Mouse (Mus musculus): ENCODE results near the gene Efna1. TPM values are rescaled to one million over a fixed set of nuclear protein-coding genes. Genes with fewer than 3 reads are reported as not detected.

Gene Efna1
- polyA plus RNA-seq, 1 experiment from 2014 or later: 8.3 TPM

- H3K36me3 ChIP-seq (ENCODE audit: control insufficient read depth, insufficient read depth): peaks cover 11% of the 10 kb centered on the region
- ATAC-seq: peak; percentile 71
- H3K27me3 ChIP-seq (replicated peaks; ENCODE audit: control insufficient read depth, insufficient read depth, low read length): no peaks in the 10 kb centered on the region
- H3K4me3 ChIP-seq (replicated peaks; ENCODE audit: low read length): peak overlapping the region; percentile 83
- peak overlapping the region; percentile 97 for H3K4me2 ChIP-seq (ENCODE audit: low read length)
- peak overlapping the region; percentile 75 for H3K9ac ChIP-seq (replicated peaks; ENCODE audit: low read depth, low read length)
- peaks cover 41% of the 10 kb centered on the region for H3K4me1 ChIP-seq (replicated peaks; ENCODE audit: control insufficient read depth, insufficient read depth, low read length)
- H3K9me3 ChIP-seq (ENCODE audit: control insufficient read depth, low read length): no peaks in the 10 kb centered on the region
- 0% methylated on average over 18 of the region's 26 CpGs for WGBS
- peak overlapping the region; percentile 96 for H3K27ac ChIP-seq (ENCODE audit: low read length)
Observed at GRCm38 (mm10) chr3:89244982-89245687, 35.8 kb downstream of the Efna1 start.

GRCm38 (mm10) chr3:89244158-89244981, 36.6 kb downstream of the Efna1 start:
- peak; percentile 14 for ATAC-seq
- H3K4me1 ChIP-seq (replicated peaks; ENCODE audit: control insufficient read depth, insufficient read depth, low read length): peaks cover 41% of the 10 kb centered on the region

GRCm38 (mm10) chr3:89243609-89244008, 37.3 kb downstream of the Efna1 start:
- 10% methylated on average over 14 of the region's 14 CpGs for WGBS
- Histone ChIP-seq H3K27me3 (replicated peaks; ENCODE audit: control insufficient read depth, insufficient read depth, low read length) (no peaks in the 10 kb centered on the region), H3K36me3 (ENCODE audit: control insufficient read depth, insufficient read depth) (peaks cover 16% of the 10 kb centered on the region), H3K9me3 (ENCODE audit: control insufficient read depth, low read length) (no peaks in the 10 kb centered on the region), H3K4me1 (replicated peaks; ENCODE audit: control insufficient read depth, insufficient read depth, low read length) (peaks cover 41% of the 10 kb centered on the region), H3K9ac (replicated peaks; ENCODE audit: low read depth, low read length) (peak overlapping the region; percentile 75), H3K4me3 (replicated peaks; ENCODE audit: low read length) (peak overlapping the region; percentile 83), H3K4me2 (ENCODE audit: low read length) (peak overlapping the region; percentile 97), H3K27ac (ENCODE audit: low read length) (peak overlapping the region; percentile 12; the same call in 1 of the 2 replicates)
- 0 out of 2 replicates have a peak, but pooled peaks have one; percentile 5 for ATAC-seq

More at GRCm38 (mm10) chr3:89244158-89244981, 36.6 kb downstream of the Efna1 start:
- H3K4me3 ChIP-seq (replicated peaks; ENCODE audit: low read length): peak overlapping the region; percentile 83
- peak overlapping the region; percentile 96 for H3K27ac ChIP-seq (ENCODE audit: low read length)
- no peaks in the 10 kb centered on the region for H3K27me3 ChIP-seq (replicated peaks; ENCODE audit: control insufficient read depth, insufficient read depth, low read length)
- H3K36me3 ChIP-seq (ENCODE audit: control insufficient read depth, insufficient read depth): peaks cover 13% of the 10 kb centered on the region
- peak overlapping the region; percentile 97 for H3K4me2 ChIP-seq (ENCODE audit: low read length)
- peak overlapping the region; percentile 75 for H3K9ac ChIP-seq (replicated peaks; ENCODE audit: low read depth, low read length)
- no peaks in the 10 kb centered on the region for H3K9me3 ChIP-seq (ENCODE audit: control insufficient read depth, low read length)
- 9% methylated on average over 25 of the region's 25 CpGs for WGBS

GRCm38 (mm10) chr3:89242331-89242895, 38.5 kb downstream of the Efna1 start:
- Histone ChIP-seq H3K9ac (replicated peaks; ENCODE audit: low read depth, low read length) (no peak overlapping the region), H3K4me2 (ENCODE audit: low read length) (no peak overlapping the region)
- ATAC-seq: no peak

GRCm38 (mm10) chr3:89238494-89238893, 42.4 kb downstream of the Efna1 start:
- H3K9ac ChIP-seq (replicated peaks; ENCODE audit: low read depth, low read length): no peak overlapping the region
- no peaks in the 10 kb centered on the region for H3K9me3 ChIP-seq (ENCODE audit: control insufficient read depth, low read length)
- peaks cover 15% of the 10 kb centered on the region for H3K4me1 ChIP-seq (replicated peaks; ENCODE audit: control insufficient read depth, insufficient read depth, low read length)
- no peak overlapping the region for H3K27ac ChIP-seq (ENCODE audit: low read length)
- no peak overlapping the region for H3K4me2 ChIP-seq (ENCODE audit: low read length)
- H3K36me3 ChIP-seq (ENCODE audit: control insufficient read depth, insufficient read depth): peaks cover 30% of the 10 kb centered on the region
- H3K4me3 ChIP-seq (replicated peaks; ENCODE audit: low read length): no peak overlapping the region
- 79% methylated on average over 9 of the region's 12 CpGs for WGBS
- ATAC-seq: no peak
- H3K27me3 ChIP-seq (replicated peaks; ENCODE audit: control insufficient read depth, insufficient read depth, low read length): no peaks in the 10 kb centered on the region

More at GRCm38 (mm10) chr3:89242331-89242895, 38.5 kb downstream of the Efna1 start:
- no peak overlapping the region for H3K27ac ChIP-seq (ENCODE audit: low read length)
- peaks cover 39% of the 10 kb centered on the region for H3K4me1 ChIP-seq (replicated peaks; ENCODE audit: control insufficient read depth, insufficient read depth, low read length)
- H3K36me3 ChIP-seq (ENCODE audit: control insufficient read depth, insufficient read depth): peaks cover 20% of the 10 kb centered on the region
- H3K27me3 ChIP-seq (replicated peaks; ENCODE audit: control insufficient read depth, insufficient read depth, low read length): no peaks in the 10 kb centered on the region
- 72% methylated on average over 9 of the region's 9 CpGs for WGBS
- H3K9me3 ChIP-seq (ENCODE audit: control insufficient read depth, low read length): no peaks in the 10 kb centered on the region
- H3K4me3 ChIP-seq (replicated peaks; ENCODE audit: low read length): no peak overlapping the region

- WGBS: 95% methylated on average over 21 of the region's 21 CpGs
- Histone ChIP-seq H3K27me3 (replicated peaks; ENCODE audit: control insufficient read depth, insufficient read depth, low read length) (no peaks in the 10 kb centered on the region), H3K36me3 (ENCODE audit: control insufficient read depth, insufficient read depth) (peaks cover 32% of the 10 kb centered on the region), H3K4me1 (replicated peaks; ENCODE audit: control insufficient read depth, insufficient read depth, low read length) (peaks cover 7% of the 10 kb centered on the region), H3K9ac (replicated peaks; ENCODE audit: low read depth, low read length) (no peak overlapping the region), H3K4me3 (replicated peaks; ENCODE audit: low read length) (no peak overlapping the region), H3K27ac (ENCODE audit: low read length) (no peak overlapping the region), H3K4me2 (ENCODE audit: low read length) (no peak overlapping the region), H3K9me3 (ENCODE audit: control insufficient read depth, low read length) (no peaks in the 10 kb centered on the region)
- ATAC-seq: no peak
Observed at GRCm38 (mm10) chr3:89237682-89238081, 43.3 kb downstream of the Efna1 start.

GRCm38 (mm10) chr3:89236516-89236915, 44.4 kb downstream of the Efna1 start:
- Histone ChIP-seq H3K27ac (ENCODE audit: low read length) (no peak overlapping the region), H3K36me3 (ENCODE audit: control insufficient read depth, insufficient read depth) (peaks cover 25% of the 10 kb centered on the region), H3K27me3 (replicated peaks; ENCODE audit: control insufficient read depth, insufficient read depth, low read length) (no peaks in the 10 kb centered on the region), H3K4me3 (replicated peaks; ENCODE audit: low read length) (no peak overlapping the region), H3K9me3 (ENCODE audit: control insufficient read depth, low read length) (no peaks in the 10 kb centered on the region), H3K4me2 (ENCODE audit: low read length) (no peak overlapping the region), H3K4me1 (replicated peaks; ENCODE audit: control insufficient read depth, insufficient read depth, low read length) (no peaks in the 10 kb centered on the region), H3K9ac (replicated peaks; ENCODE audit: low read depth, low read length) (no peak overlapping the region)
- ATAC-seq: no peak
- 92% methylated on average over 10 of the region's 10 CpGs for WGBS

GRCm38 (mm10) chr3:89233562-89234110, 47.3 kb downstream of the Efna1 start:
- Histone ChIP-seq H3K36me3 (ENCODE audit: control insufficient read depth, insufficient read depth) (peaks cover 17% of the 10 kb centered on the region), H3K9me3 (ENCODE audit: control insufficient read depth, low read length) (no peaks in the 10 kb centered on the region), H3K4me1 (replicated peaks; ENCODE audit: control insufficient read depth, insufficient read depth, low read length) (peaks cover 2% of the 10 kb centered on the region), H3K27ac (ENCODE audit: low read length) (no peak overlapping the region), H3K4me2 (ENCODE audit: low read length) (no peak overlapping the region), H3K9ac (replicated peaks; ENCODE audit: low read depth, low read length) (no peak overlapping the region), H3K27me3 (replicated peaks; ENCODE audit: control insufficient read depth, insufficient read depth, low read length) (no peaks in the 10 kb centered on the region), H3K4me3 (replicated peaks; ENCODE audit: low read length) (no peak overlapping the region)
- no peak for ATAC-seq
- 76% methylated on average over 14 of the region's 14 CpGs for WGBS

GRCm38 (mm10) chr3:89232614-89233013, 48.3 kb downstream of the Efna1 start:
- Histone ChIP-seq H3K9ac (replicated peaks; ENCODE audit: low read depth, low read length) (no peak overlapping the region), H3K4me1 (replicated peaks; ENCODE audit: control insufficient read depth, insufficient read depth, low read length) (peaks cover 13% of the 10 kb centered on the region), H3K4me2 (ENCODE audit: low read length) (no peak overlapping the region), H3K27me3 (replicated peaks; ENCODE audit: control insufficient read depth, insufficient read depth, low read length) (no peaks in the 10 kb centered on the region), H3K36me3 (ENCODE audit: control insufficient read depth, insufficient read depth) (peaks cover 15% of the 10 kb centered on the region), H3K27ac (ENCODE audit: low read length) (no peak overlapping the region), H3K4me3 (replicated peaks; ENCODE audit: low read length) (no peak overlapping the region), H3K9me3 (ENCODE audit: control insufficient read depth, low read length) (no peaks in the 10 kb centered on the region)
- no peak for ATAC-seq
- WGBS: 73% methylated on average over 6 of the region's 6 CpGs
